Mouse (Mus musculus): ENCODE measurements at regions not wholly inside any gene's neighbourhood (a gene's known extent, or its start where the extent isn't known, plus 50 kb on each side); places are given as distances from the start of the nearest gene placed in this dataset.
"Not testable (repeated sequence)": the region's sequence is repeated elsewhere in the genome, so short reads cannot be mapped to it uniquely, and the experiment has no call there.

GRCm38 (mm10) chr8:113916649-113917048, 68.1 kb upstream of the Adamts18 start:
- DNase-seq (ENCODE audit: low spot score), result no peak

- DNase-seq (ENCODE audit: low spot score), result no peak
These were observed 68.7 kb upstream of the Adamts18 start for GRCm38 (mm10) chr8:113917197-113917596.

GRCm38 (mm10) chr8:113920306-113920705, 71.8 kb upstream of the Adamts18 start:
- peak; percentile 13 for DNase-seq (ENCODE audit: low spot score)

GRCm38 (mm10) chr8:113923381-113923780, 74.8 kb upstream of the Adamts18 start:
- DNase-seq (ENCODE audit: low spot score), result no peak

- DNase-seq (ENCODE audit: low spot score), result no peak
These were observed 105.2 kb upstream of the Adamts18 start for GRCm38 (mm10) chr8:113953721-113954120.

GRCm38 (mm10) chr8:113956439-113957043, 108.0 kb upstream of the Adamts18 start:
- DNase-seq (ENCODE audit: low spot score), result no peak

- DNase-seq (ENCODE audit: low spot score), result no peak
These were observed 109.3 kb upstream of the Adamts18 start for GRCm38 (mm10) chr8:113957821-113958220.

GRCm38 (mm10) chr8:113975810-113976209, 127.3 kb upstream of the Adamts18 start:
- no peak for DNase-seq (ENCODE audit: low spot score)

GRCm38 (mm10) chr8:113976626-113977025, 128.1 kb upstream of the Adamts18 start:
- no peak for DNase-seq (ENCODE audit: low spot score)

GRCm38 (mm10) chr8:113977072-113977471, 128.5 kb upstream of the Adamts18 start:
- no peak for DNase-seq (ENCODE audit: low spot score)

- no peak for DNase-seq (ENCODE audit: low spot score)
These were observed 130.4 kb upstream of the Adamts18 start for GRCm38 (mm10) chr8:113978946-113979345.

- DNase-seq (ENCODE audit: low spot score), result no peak
These were observed 131.3 kb upstream of the Adamts18 start for GRCm38 (mm10) chr8:113979837-113980236.

- no peak for DNase-seq (ENCODE audit: low spot score)
These were observed 132.8 kb upstream of the Adamts18 start for GRCm38 (mm10) chr8:113981339-113981738.

- peak; percentile 24 for DNase-seq (ENCODE audit: low spot score)
These were observed 136.3 kb upstream of the Adamts18 start for GRCm38 (mm10) chr8:113984845-113985244.

- DNase-seq (ENCODE audit: low spot score), result no peak
These were observed 136.9 kb upstream of the Adamts18 start for GRCm38 (mm10) chr8:113985471-113985870.

- DNase-seq (ENCODE audit: low spot score), result no peak
These were observed 137.4 kb upstream of the Adamts18 start for GRCm38 (mm10) chr8:113985948-113986347.

GRCm38 (mm10) chr8:113990718-113991117, 142.2 kb upstream of the Adamts18 start:
- no peak for DNase-seq (ENCODE audit: low spot score)

GRCm38 (mm10) chr8:113998881-113999280, 134.5 kb upstream of the Nudt7 start:
- DNase-seq (ENCODE audit: low spot score), result no peak

- no peak for DNase-seq (ENCODE audit: low spot score)
These were observed 131.7 kb upstream of the Nudt7 start for GRCm38 (mm10) chr8:114001674-114002073.

GRCm38 (mm10) chr8:114004436-114004835, 128.9 kb upstream of the Nudt7 start:
- DNase-seq (ENCODE audit: low spot score), result no peak

GRCm38 (mm10) chr8:114006587-114006986, 126.8 kb upstream of the Nudt7 start:
- DNase-seq (ENCODE audit: low spot score), result no peak

- no peak for DNase-seq (ENCODE audit: low spot score)
These were observed 126.3 kb upstream of the Nudt7 start for GRCm38 (mm10) chr8:114007103-114007502.

GRCm38 (mm10) chr8:114018364-114018763, 115.0 kb upstream of the Nudt7 start:
- DNase-seq (ENCODE audit: low spot score), result no peak

- not testable (repeated sequence) for DNase-seq (ENCODE audit: low spot score)
These were observed 103.2 kb upstream of the Nudt7 start for GRCm38 (mm10) chr8:114030141-114030540.

Data from layer of hippocampus, adult 11-12 months (tissue).